Mouse (Mus musculus): ENCODE results near the gene Chmp6.
A peak's percentile ranks its signal among the peaks of the same experiment; 100 is the strongest.

Gene Chmp6

DNA sequence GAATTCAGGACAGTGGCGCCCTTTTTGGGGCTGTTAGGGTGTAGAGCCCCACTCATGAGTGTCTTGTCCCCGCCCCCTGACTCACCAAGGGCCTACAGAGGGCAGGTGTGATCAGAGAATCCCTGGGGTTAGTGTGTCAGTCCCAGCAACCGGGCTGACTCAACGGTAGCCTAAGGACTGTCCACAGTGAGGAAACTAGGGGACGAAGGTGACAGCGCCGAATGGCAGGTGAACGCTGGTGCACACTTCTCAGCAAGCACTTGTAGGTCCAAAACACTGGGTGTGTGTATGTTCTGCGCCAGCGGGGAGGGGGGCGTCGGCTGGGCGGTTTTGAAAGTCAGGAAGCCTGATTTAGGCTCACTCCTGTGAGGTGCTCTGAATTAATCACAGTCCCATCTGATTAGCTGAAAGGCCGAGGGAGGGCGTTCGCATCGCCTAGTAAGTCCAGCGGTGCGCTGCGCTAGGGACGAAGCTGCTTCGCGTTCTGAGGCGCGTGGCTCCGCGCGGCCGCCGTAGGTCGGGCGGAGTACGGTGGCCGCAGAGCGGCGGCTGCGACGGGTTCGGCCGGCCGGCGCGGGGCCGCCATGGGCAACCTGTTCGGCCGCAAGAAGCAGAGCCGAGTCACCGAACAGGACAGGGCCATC lies at the start of gene Chmp6:
Gene Chmp6 (plus strand): TSS at position 151 of the 644 bp plus-strand sequence.
- peak; percentile 93 for DNase-seq

DNA sequence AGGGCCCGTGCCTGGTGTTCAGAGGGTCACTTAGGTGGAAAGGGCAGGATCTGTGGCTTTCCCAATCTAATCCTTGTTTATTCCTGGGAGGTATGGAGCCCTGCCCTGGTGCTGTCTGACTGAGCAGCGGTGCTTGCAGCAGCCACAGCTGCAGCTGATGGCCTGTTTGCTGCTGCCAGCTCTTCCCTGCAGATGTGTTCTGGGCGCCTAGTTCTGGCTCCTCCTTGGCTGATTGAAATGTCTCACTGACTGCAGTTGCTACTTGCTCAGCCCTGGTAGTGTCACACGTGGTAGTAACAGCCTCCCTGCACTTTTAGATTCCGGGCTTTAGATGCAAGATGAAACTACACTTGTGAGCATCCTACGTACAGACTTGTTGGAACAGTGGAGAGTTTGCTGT lies 46.4 kb upstream of the Chmp6 start:
- no peak for DNase-seq

DNA sequence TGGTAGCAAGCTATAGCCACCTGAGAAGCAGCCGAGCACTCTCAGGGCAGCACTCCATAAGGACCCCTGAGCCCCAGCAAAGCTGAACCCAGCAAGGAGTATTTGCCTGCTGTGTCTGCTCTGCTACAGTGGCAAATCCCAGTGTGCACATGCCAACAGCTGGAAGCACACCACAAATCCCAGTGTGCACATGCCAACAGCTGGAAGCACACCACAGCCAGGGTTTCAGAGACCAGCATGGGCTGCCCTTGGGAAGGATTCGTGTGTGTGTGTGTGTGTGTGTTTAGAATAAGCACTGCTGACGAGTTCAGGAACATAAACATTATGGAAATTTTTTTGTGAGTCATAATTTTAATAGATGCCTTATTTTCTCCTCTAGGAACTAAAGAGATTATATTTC lies 45.1 kb upstream of the Chmp6 start:
- DNase-seq = no peak

DNA sequence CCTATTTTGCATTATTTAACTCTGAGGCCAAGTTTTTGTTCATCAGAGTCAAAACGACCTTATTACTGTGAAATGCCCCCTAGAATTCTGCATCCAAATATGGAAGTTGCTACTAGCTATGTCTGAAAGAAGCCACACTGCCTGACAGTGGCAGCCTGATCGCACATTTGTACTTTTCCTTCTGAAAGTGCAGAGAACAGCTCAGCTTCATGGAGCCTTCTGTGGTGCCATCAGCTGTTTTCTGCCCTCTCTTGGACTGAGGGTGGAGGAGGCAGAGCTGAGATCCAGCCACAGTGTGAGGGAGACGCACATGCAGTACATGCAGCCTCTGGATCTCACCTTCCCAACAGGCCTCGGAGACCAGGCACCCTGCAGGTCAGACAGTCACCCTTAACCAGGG lies 44.7 kb upstream of the Chmp6 start:
- no peak for DNase-seq

DNA sequence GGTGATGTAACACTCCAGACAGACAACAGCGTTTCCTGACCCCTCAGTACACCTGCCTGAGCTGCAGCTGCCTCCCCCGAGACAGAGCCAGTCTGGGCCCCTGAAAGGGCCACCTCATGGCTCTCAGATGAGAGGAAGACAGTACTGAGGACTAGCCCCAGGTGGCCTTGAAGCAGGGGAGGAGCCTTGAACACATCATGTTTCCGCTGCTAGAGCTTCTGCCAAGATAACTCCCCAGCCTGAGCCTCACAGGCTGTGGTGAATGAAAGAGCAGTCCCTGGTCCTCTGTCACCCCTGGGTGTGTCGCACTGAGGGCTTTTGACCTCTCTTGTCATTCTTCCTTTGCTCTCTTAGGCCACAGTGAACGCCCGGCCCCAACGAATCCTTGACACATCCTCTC lies 42.1 kb upstream of the Chmp6 start:
- no peak for DNase-seq

DNA sequence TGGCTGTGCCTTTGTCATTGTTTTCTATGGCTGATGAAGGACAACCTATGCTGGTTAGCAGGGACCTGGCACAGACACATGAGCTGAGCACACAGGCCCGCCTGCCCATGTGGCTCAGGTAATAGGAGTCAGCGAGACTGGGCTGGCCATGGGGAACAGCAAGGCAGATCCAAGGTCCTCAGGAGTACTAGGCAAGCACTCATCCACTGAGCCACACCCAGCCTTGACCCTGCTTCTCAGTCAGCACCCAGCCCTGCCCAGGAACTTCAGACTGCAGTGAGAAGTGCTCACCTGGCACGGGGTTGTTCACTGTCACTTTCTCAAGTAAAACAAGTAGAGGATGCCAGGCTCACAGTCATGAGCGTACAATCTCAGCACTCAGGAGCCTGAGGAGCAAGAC lies 39.6 kb upstream of the Chmp6 start:
- no peak for DNase-seq

DNA sequence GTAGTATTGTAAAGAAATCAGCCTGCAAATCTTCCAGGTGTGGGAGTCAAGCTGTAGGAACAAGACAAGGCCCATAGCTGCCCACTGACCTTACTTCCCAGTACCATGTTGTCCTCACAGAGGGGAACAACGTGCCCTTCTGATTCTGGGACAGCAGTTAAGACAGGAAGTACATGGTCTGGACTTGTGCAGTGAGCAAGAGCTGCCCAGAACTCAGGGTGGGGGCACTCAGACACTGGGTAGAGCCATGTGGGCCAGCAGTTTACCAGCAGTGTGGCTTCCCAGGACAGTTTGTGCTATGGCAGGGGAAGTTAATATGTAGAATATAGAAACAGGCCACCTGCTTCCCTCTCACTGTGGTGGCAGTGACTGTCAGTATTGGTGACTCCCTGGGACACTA lies 38.4 kb upstream of the Chmp6 start:
- no peak for DNase-seq

DNA sequence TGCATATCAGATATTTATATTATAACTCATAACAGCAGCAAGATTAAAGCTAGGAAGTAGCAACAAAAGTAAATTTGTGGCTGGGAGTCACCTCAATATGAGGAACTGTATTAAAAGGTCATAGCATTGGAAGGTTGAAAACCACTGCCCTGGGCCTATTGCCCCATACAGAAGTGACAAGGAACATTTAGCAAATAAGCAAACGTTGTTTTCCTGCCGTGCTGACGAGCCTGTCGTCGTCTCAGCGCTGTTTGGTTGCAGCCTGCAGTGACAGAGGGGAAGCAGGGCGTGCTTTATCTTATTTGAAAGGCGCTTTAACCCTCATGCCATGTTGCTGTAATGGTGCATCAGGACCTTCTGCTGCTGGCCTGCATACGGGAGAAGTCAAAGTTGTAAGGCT lies 37.6 kb upstream of the Chmp6 start:
- DNase-seq = no peak

- DNase-seq = no peak
Measured at GRCm38 (mm10) chr11:119877124-119877523, 36.1 kb upstream of the Chmp6 start.

DNA sequence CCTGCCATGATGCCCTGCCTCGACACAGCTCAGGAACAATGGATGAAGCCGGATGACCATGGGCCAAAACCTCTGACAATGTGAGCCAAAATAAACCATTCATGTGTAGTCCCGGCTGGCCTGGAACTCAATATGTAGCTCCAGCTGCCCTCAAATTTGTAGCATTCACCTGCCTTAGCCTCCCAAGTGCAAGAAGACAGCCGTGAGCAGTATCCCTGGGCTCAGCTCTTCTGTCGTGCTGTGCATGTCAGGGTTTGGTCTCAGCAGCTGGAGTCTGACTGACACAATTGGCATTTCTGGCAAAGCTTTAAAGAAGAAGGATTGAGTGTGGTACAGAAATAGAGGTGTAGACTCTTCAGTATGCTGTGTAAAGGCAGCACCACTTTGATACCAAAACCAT lies 33.7 kb upstream of the Chmp6 start:
- DNase-seq = no peak

- DNase-seq = no peak
Measured at GRCm38 (mm10) chr11:119883646-119884045, 29.6 kb upstream of the Chmp6 start.

GRCm38 (mm10) chr11:119889966-119890365 lies 23.3 kb upstream of the Chmp6 start:
- no peak for DNase-seq

DNA sequence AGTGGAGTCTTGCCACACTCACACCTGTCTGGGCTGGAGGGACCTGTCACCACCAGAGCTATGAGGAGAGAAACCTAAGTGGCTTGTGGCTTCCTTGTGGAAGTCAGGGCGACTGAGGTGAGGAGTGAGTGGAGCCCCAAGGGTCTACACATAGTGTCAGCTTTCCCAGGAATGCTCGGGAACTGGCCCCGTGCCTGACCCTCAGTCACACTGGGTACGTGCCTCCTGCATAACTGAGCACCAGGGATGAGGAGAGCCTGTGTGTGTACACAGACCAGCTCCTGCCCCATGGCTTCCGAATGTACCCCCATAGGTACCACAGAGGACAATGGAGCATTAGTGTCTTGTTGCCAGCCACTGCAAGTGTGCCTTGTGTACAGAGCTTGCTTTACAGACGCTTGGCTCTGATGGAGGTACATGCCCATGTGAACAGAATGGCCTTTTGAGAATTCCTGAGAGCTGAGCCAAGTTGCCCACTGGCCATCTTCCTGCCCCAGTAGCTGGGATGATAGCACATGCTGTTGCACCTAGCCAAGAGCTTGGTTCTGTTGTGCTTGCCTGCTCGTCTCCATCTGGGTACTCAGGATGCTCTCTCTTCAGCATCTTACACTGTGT lies 21.5 kb upstream of the Chmp6 start:
- no peak for DNase-seq

DNA sequence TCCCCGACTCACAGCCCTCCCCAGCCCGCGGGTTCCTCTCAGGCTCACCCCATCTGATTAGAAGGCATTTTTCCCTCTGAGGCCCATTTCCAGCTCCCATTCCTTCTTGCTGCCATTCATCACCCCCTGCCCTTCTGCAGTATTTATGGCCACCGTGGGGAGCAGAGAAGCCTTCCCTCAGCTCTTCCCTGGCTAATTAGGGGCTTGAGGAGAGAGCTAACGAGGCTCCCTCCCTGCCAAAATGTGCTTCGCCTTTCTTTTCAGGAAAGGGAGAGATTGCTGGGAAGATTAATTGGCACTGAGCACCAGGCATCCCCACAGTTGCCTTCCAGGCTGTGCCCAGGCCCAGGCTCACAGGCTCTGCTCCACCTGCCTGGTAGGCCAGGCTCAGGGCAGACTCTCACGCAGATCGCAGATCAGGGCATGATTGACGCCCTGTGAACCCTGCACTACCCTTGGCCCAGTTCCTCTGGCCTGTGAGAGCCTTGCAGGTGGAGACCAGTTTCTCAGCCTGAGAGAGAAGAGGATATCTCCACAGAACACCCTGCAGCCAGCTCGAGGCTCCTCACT lies 19.5 kb upstream of the Chmp6 start:
- DNase-seq = no peak

GRCm38 (mm10) chr11:119894634-119895033 lies 18.6 kb upstream of the Chmp6 start:
- DNase-seq = no peak

GRCm38 (mm10) chr11:119897041-119897440 lies 16.2 kb upstream of the Chmp6 start:
- no peak for DNase-seq

DNA sequence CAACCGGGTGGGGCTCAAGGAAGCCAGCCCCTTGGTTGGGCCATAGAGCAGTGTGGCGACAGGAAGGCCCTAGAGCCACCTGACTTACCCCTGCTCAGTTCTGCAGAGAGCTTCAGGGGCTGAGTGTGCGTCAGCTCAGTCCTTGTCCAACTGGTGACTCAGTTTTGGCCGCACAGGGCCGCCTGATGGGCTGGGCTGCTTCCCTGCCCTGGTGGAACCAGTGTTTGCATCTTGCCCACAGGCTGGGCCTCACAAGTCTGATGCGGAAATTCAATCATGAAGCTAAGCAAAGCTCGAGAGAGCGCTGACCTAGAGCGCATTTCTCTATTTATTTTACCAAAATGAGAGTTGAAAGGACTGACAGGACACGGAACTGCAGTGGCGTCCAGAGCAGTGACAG lies 14.3 kb upstream of the Chmp6 start:
- no peak for DNase-seq

- no peak for DNase-seq
Measured at GRCm38 (mm10) chr11:119901174-119901573, 12.1 kb upstream of the Chmp6 start.

GRCm38 (mm10) chr11:119902891-119903290 lies 10.3 kb upstream of the Chmp6 start:
- no peak for DNase-seq

GRCm38 (mm10) chr11:119904621-119905286 lies 8.5 kb upstream of the Chmp6 start:
- DNase-seq = peak; percentile 77

DNA sequence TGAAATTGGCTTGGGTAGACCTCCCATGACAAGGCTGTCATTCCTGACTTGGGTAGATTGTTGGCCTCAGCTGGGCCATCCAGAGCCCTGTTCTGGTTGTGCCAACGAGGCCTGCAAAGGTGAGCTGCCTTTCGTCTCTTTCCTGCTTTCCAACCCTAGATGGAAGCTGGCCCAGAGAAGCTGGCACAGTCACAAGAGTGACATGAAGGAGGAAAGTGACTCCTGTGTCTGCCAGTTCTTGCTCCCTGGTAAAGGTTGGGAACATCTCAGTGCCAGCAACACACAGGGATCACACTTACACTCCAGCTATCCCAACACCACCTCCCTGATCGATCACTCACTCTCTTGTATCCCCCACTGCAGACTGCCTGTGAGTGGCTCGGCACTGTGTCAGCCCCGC lies 7.4 kb upstream of the Chmp6 start:
- DNase-seq = no peak

DNA sequence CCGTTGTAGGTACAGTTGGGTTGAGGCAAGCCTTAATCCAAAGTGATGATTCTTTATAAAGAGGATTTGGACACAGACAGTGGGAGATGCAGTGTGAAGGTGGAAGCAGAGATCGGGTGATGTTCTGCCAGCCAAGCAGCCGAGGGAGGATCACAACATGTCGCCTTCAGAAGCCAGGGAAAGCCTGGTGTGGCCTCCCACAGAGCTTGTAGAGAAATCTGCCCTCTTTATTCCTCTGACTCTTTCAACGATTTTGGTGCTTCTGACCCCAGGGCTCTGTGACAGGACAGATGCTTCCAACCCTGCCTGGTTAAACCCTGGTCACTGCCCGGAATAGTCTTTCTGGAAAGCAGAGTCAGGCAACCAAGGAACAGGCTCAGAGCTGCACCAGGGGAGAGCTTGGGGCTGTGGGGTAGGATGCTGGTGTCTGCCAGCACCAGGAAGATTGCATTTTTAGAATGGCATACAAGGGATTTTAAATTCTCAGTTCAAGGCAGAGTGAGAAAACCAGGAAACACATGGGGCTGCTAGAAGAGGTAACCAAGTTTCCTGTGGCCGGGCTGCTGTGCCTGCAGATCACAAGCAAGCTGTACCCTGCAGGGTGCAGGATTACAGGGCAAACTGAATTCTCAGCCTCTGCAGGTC lies 6.1 kb upstream of the Chmp6 start:
- DNase-seq = no peak

DNA sequence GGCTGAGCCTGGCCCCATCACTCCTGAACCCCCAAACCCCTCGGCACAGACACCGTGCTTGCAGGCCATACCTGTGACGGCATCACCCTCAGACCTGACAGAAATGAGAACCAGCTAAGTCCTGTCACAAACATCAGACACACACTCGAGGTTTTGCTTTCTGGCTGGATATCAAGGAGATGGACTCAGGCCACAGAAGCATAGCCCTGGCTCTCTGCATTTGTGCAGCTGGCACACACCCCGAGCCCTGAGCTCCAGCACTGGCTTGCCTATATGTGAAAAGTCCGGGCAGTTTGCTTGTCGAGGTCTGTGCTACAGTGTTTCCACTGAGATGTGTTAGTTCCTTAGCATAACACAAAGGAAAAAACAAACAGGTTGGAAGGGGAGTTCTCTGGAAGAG lies 5.5 kb upstream of the Chmp6 start:
- DNase-seq = no peak

DNA sequence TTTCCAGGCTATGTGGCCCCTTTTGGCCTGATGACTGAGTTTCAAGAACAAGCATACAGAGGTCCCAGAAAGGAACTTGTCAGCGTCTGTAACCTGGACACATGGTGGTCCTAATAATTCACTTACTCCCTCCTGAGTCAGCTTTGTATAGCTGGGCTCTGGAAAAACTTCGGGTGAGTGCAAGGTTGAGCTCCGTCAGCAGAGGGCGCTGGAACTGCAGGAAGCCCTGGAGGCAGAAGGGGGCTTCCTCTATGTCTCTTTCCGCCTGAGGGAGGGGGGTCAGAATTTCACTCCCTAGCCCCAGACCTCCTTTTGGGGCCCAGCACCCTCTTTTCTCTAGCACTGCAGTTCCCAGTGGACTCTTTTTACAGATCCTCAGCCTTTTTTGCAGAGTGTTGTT lies 3.8 kb upstream of the Chmp6 start:
- peak; percentile 87 for DNase-seq

Measured in lung, postnatal 10 days (tissue).